Mouse (Mus musculus) frontal cortex, adult 2 months (tissue): ENCODE data around the gene Mtmr11. TPM values are rescaled to one million over a fixed set of nuclear protein-coding genes. Genes with fewer than 3 reads are reported as not detected.
"Not testable (repeated sequence)": the region's sequence is repeated elsewhere in the genome, so short reads cannot be mapped to it uniquely, and the experiment has no call there.

Experiments
- DNase-seq, 2 experiments: peaks; one replicate each; pipeline ENCODE4 v3.0.0; 2022; ENCODE audit warnings: low spot score in 1 of 2; ENCODE audit errors: extremely low spot score in 1 of 2
- polyA plus RNA-seq: library from polyadenylated mRNA; depleted of rRNA; stranded (reverse); fragments of >200 nt; gene quantifications from 2 replicates; pipeline ENCODE4 v1.2.3, GENCODE M21; 2012; rRNA removed

Gene Mtmr11
- polyA plus RNA-seq, 1 experiment, result 25.7 TPM

DNA sequence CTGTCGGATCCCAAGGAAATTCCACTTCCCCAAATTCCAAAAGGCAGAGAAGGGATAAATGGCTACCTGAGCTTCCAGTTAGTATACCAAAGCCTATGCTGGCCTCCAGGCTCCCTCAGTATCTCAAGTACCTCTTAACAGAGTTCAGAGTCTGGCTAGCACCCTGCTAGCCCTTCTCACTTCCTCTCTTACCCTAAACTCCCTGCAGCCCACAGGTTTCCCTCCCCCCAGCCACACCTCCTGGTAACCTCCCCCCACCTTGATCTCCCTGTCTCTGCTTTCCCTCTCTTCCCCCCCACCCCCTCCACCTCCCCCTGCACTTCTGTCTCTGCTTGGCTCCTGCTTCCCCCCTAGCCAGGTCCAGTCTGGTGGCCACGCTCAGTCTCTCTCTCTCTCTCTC is 37.9 kb downstream of the Mtmr11 start:
- DNase-seq, result no peak

GRCm38 (mm10) chr3:96207819-96208218 is 46.0 kb downstream of the Mtmr11 start:
- no peak for DNase-seq

- DNase-seq, result no peak
Measured at GRCm38 (mm10) chr3:96209242-96209641, 47.4 kb downstream of the Mtmr11 start.

GRCm38 (mm10) chr3:96219191-96219641 is 57.4 kb downstream of the Mtmr11 start:
- no peak for DNase-seq

- DNase-seq, result peak; percentile 86 to 89
Measured at GRCm38 (mm10) chr3:96219661-96220130, 57.9 kb downstream of the Mtmr11 start, which contains the start of the genes Bola1 and Hist2h2ab. Bola1 (minus strand) TSS chr3:96219709. Hist2h2ab (plus strand) TSS chr3:96219865.

DNA sequence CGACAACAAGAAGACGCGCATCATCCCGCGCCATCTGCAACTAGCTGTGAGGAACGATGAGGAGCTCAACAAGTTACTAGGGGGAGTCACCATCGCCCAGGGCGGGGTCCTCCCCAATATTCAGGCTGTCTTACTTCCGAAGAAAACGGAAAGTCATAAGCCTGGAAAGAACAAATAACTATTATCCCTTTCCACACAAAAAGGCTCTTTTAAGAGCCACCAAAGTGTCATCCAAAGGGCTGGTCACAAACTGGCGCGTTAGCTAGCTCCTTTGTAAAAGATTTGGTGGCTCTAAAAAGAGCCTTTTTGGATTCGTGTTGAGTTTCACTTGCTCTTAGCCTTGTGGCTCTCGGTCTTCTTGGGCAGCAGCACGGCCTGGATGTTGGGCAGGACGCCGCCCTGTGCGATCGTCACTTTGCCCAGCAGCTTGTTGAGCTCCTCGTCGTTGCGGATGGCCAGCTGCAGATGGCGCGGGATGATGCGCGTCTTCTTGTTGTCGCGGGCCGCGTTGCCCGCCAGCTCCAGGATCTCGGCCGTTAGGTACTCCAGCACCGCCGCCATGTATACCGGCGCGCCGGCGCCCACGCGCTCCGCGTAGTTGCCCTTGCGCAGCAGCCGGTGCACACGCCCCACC is 58.4 kb downstream of the Mtmr11 start:
- not testable (repeated sequence) for DNase-seq

- peak; percentile 88 to 92 for DNase-seq
Measured at GRCm38 (mm10) chr3:96220765-96221639, 59.2 kb downstream of the Mtmr11 start, which contains the start of the genes Hist2h2ac and Hist2h2be. Hist2h2ac (minus strand) TSS chr3:96220880. Hist2h2be (plus strand) TSS chr3:96221119.

Other genes with a start within 250 kb of the Mtmr11 start
- 117 and 123 TPM in 2 replicates for gene Anp32e, start 232.8 kb upstream of the Mtmr11 start, polyA plus RNA-seq
- gene Plekho1, start 166.0 kb upstream of the Mtmr11 start, polyA plus RNA-seq, result 131 and 156 TPM in 2 replicates
- gene Vps45, start 103.5 kb upstream of the Mtmr11 start, polyA plus RNA-seq, result 32.7 and 33.0 TPM in 2 replicates
- 16.2 and 17.6 TPM in 2 replicates for gene Otud7b, start 57.5 kb upstream of the Mtmr11 start, polyA plus RNA-seq
- 56.5 and 61.5 TPM in 2 replicates for gene Sf3b4, start 10.3 kb downstream of the Mtmr11 start, polyA plus RNA-seq
- 309 and 315 TPM in 2 replicates for gene Sv2a, start 19.1 kb downstream of the Mtmr11 start, polyA plus RNA-seq
- 34.8 and 36.6 TPM in 2 replicates for gene Bola1, start 57.7 kb downstream of the Mtmr11 start, polyA plus RNA-seq
- 0.71 and 2.0 TPM in 2 replicates for gene Hist2h2ab, start 57.9 kb downstream of the Mtmr11 start, polyA plus RNA-seq
- 0.80 and 1.9 TPM in 2 replicates for gene Hist2h2ac, start 58.9 kb downstream of the Mtmr11 start, polyA plus RNA-seq
- gene Hist2h2be, start 59.1 kb downstream of the Mtmr11 start, polyA plus RNA-seq, result 10.5 and 12.2 TPM in 2 replicates
- gene Hist2h3c2, start 77.1 kb downstream of the Mtmr11 start, polyA plus RNA-seq, result 14.1 and 17.1 TPM in 2 replicates
- gene Hist2h2aa2, start 78.3 kb downstream of the Mtmr11 start, polyA plus RNA-seq, result 6.9 TPM in 1 of 2 replicates, not detected in the other
- gene Hist2h2aa1, start 83.5 kb downstream of the Mtmr11 start, polyA plus RNA-seq, result 146 and 222 TPM in 2 replicates
- gene Hist2h3c1, start 84.7 kb downstream of the Mtmr11 start, polyA plus RNA-seq, result not detected in 2 replicates
- gene Hist2h4, start 101.3 kb downstream of the Mtmr11 start, polyA plus RNA-seq, result 3.3 and 3.9 TPM in 2 replicates
- gene Hist2h3b, start 106.7 kb downstream of the Mtmr11 start, polyA plus RNA-seq, result 7.3 and 8.1 TPM in 2 replicates
- gene Hist2h2bb, start 107.7 kb downstream of the Mtmr11 start, polyA plus RNA-seq, result 1.3 and 2.0 TPM in 2 replicates
- 3.0 and 4.8 TPM in 2 replicates for gene Fcgr1, start 132.0 kb downstream of the Mtmr11 start, polyA plus RNA-seq